Mouse (Mus musculus): ENCODE data around the gene Cideb.

Gene Cideb

GRCm38 (mm10) chr14:55758363-55758784, at the start of gene Cideb:
Gene Cideb (minus strand): TSS chr14:55758458.
- DNase-seq: peak; percentile 39

- DNase-seq: no peak
Observed at GRCm38 (mm10) chr14:55795380-55796163, 37.3 kb upstream of the Cideb start.

- DNase-seq: no peak
Observed at GRCm38 (mm10) chr14:55793946-55794345, 35.7 kb upstream of the Cideb start.

GRCm38 (mm10) chr14:55793461-55793860, 35.2 kb upstream of the Cideb start:
- no peak for DNase-seq

- peak; percentile 76 for DNase-seq
Observed at GRCm38 (mm10) chr14:55788256-55789050, 30.2 kb upstream of the Cideb start, which contains the start of gene Ripk3. Gene Ripk3 (minus strand): TSS chr14:55788865.

GRCm38 (mm10) chr14:55787731-55788130, 29.5 kb upstream of the Cideb start:
- peak; percentile 27 for DNase-seq

- peak; percentile 71 for DNase-seq
Observed at GRCm38 (mm10) chr14:55785195-55785594, 26.9 kb upstream of the Cideb start.

- DNase-seq: no peak
Observed at GRCm38 (mm10) chr14:55783958-55784235, 25.6 kb upstream of the Cideb start, which contains the start of gene Adcy4. Gene Adcy4 (minus strand): TSS chr14:55784095.

GRCm38 (mm10) chr14:55783171-55783957, 25.1 kb upstream of the Cideb start:
- no peak for DNase-seq

GRCm38 (mm10) chr14:55782361-55782960, 24.2 kb upstream of the Cideb start:
- no peak for DNase-seq

GRCm38 (mm10) chr14:55781310-55781709, 23.1 kb upstream of the Cideb start:
- peak; percentile 63 for DNase-seq

GRCm38 (mm10) chr14:55780736-55781135, 22.5 kb upstream of the Cideb start:
- DNase-seq: peak; percentile 7

- peak; percentile 6 for DNase-seq
Observed at GRCm38 (mm10) chr14:55779656-55780055, 21.4 kb upstream of the Cideb start.

- peak; percentile 6 for DNase-seq
Observed at GRCm38 (mm10) chr14:55778686-55779085, 20.4 kb upstream of the Cideb start.

GRCm38 (mm10) chr14:55777806-55778205, 19.5 kb upstream of the Cideb start:
- DNase-seq: peak; percentile 3

GRCm38 (mm10) chr14:55777176-55777575, 18.9 kb upstream of the Cideb start:
- DNase-seq: peak; percentile 1

- DNase-seq: peak; percentile 0
Observed at GRCm38 (mm10) chr14:55776711-55777110, 18.5 kb upstream of the Cideb start.

GRCm38 (mm10) chr14:55769087-55769703, 10.9 kb upstream of the Cideb start:
- DNase-seq: no peak

- DNase-seq: no peak
Observed at GRCm38 (mm10) chr14:55768555-55768954, 10.3 kb upstream of the Cideb start.

GRCm38 (mm10) chr14:55767519-55768414, 9.5 kb upstream of the Cideb start:
- peak; percentile 54 for DNase-seq

GRCm38 (mm10) chr14:55765696-55766095, 7.4 kb upstream of the Cideb start, which contains the start of gene Ltb4r1:
Gene Ltb4r1 (plus strand): TSS chr14:55765962.
- DNase-seq: peak; percentile 41

Measured in thymus, postnatal 4 days (tissue).